Mouse (Mus musculus): ENCODE data around the gene Fau.
A peak's percentile ranks its signal among the peaks of the same experiment; 100 is the strongest.

The Fau gene

GRCm38 (mm10) chr19:6046294-6047153 is 11.1 kb upstream of the Fau start, which contains the start of gene Syvn1:
Gene Syvn1, plus strand, starts transcription at chr19:6046576.
- peak; percentile 97 for DNase-seq

DNA sequence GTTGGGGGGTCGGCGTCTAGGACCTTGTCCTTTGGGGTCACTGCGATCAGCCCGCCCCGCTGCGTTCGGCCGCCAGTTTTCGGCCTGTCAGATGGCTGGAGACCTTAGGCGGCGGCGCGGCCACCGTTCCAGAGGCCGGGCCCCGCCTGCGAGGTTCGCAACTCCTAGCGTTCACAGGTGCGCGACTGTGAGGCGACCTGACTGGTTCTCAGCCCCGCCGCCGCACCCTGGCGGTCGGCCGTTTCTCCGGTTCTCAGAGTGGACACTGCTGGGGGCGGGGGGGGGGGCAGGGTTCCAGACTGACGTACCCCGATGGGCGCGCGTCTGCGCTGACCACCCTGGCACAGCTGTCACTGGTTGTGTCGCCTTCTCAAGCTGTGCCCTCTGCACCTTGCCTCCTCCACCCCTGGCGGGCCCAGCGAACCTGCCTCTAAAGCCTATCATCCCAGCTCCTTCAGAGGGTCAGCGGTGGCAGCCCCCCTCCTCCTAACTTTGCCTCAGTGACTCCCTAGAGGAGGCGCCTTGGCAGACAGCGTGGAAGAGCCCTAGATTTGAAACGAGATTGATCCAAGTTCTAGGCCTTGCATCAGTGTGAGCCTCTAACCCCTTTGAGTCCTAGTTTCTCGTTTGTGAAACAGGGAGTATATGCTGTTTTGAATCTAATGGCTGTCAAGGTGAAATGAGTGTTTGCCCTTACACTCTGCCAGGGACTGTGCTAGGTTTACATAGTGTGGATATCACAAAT is 10.3 kb upstream of the Fau start:
- DNase-seq, result no peak

DNA sequence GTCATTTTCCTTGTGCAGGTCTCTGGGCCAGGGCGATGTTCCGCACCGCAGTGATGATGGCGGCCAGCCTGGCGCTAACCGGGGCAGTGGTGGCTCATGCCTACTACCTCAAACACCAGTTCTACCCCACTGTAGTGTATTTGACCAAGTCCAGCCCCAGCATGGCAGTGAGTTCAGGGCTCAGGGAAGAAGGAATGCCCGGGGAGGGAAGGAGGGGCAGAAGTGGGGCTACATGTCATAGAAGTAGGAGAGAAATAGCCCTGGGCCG is 9.8 kb upstream of the Fau start:
- DNase-seq, result peak; percentile 36

- peak; percentile 14 for DNase-seq
These were observed 8.8 kb upstream of the Fau start for GRCm38 (mm10) chr19:6048681-6049410.

- peak; percentile 8 for DNase-seq
These were observed 5.1 kb upstream of the Fau start for GRCm38 (mm10) chr19:6052516-6052915.

GRCm38 (mm10) chr19:6054296-6054695 is 3.3 kb upstream of the Fau start:
- peak; percentile 4 for DNase-seq

GRCm38 (mm10) chr19:6056696-6057095 is 948 bp upstream of the Fau start:
- DNase-seq, result no peak

DNA sequence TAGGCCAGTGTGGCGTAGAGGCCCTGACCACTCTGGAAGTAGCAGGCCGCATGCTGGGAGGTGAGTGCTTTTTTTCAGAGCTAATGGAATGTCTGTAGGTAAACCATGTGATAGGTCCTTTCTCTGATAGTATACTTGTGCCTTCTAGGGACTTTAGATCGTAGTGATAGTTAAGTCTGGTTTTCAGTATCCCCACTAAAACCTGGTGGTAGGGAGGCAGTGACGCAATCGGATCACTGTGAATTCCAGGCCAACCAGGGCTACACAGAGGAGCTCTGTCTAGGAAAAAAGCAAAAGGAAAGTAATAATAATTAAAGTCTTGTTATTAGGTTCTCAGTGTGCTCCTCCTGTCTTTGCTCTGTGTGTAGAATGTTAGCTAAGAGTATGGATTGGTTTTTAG is 869 bp downstream of the Fau start:
- no peak for DNase-seq

GRCm38 (mm10) chr19:6058966-6059365 is 1.3 kb downstream of the Fau start:
- DNase-seq, result peak; percentile 64

- DNase-seq, result peak; percentile 97
These were observed 3.4 kb downstream of the Fau start, which contains the start of gene Znhit2 for GRCm38 (mm10) chr19:6061021-6061533. Gene Znhit2, plus strand, starts transcription at chr19:6061192.

DNA sequence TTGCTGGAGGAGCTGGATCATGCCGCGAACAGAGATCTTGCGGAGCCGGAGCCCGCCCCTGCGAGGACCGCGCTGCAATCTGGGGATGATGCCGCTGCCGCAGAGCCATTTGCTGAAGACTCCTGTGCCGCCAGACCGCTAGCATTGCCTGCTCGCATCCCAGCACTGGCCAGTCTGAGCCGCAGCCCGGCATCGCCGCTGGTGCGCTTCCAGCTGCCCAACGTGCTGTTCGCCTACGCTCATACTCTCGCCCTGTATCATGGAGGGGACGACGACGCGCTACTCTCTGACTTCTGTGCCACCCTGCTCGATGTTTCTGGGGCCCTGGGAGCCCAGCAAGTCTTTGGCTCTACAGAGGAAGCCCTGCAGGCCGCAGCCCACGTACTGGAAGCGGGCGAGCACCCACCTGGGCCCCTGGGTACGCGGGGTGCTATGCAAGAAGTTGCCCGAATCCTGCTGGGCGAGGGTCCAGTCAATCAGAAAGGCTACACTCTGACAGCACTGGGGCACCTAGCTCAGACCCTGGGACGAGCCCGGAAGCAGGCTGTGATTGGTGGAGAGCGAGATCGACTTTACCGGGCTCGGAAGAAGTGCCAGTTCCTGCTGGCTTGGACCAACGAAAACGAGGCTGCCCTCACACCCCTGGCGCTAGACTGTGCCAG is 4.1 kb downstream of the Fau start:
- DNase-seq, result peak; percentile 58

GRCm38 (mm10) chr19:6062418-6062817 is 4.8 kb downstream of the Fau start:
- DNase-seq, result no peak

- DNase-seq, result no peak
These were observed 5.4 kb downstream of the Fau start for GRCm38 (mm10) chr19:6063081-6063480.

DNA sequence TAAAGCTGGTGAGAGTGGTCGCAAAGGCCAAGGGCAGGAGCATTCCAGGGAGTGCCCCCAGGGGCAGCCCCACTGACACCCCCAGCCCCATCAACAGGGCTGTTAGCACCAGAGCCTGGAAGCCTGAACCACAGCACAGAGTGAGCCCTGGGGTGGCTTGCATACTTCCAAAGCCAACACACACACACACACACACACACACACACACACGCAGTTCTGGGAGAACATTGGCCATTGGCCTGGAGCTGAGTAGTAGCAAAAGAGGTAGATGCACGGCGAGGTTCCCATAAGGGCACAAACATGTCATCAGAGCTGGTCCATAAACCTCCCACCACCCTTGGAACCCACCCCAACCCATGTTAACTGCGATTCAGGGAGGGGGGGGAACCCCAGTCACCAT is 8.9 kb downstream of the Fau start:
- DNase-seq, result no peak

GRCm38 (mm10) chr19:6067011-6067723 is 9.5 kb downstream of the Fau start:
- DNase-seq, result peak; percentile 87

- DNase-seq, result peak; percentile 95
These were observed 10.2 kb downstream of the Fau start, which contains the start of gene Tm7sf2 for GRCm38 (mm10) chr19:6067724-6068415. Gene Tm7sf2, minus strand, starts transcription at chr19:6068373.

DNA sequence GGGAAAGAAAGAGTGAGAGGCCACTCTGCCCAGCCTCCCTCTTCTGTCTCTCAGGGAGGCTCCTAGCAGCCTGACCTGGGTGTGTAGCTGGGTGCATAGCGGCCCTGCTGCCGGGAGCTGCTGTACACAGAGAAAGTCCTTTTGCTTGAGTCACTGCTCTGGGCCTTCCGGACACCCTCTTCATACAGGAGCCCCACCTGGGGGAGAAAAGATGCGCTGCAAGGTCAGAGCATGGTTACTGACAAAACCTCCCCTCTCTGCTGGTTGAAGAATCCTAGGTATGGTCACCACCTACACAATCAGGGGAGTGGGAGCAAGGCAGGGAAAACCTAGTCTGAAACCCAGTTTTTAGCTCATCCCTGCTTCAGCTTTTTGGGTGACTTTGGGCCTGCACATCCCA is 11.3 kb downstream of the Fau start:
- DNase-seq, result no peak

DNA sequence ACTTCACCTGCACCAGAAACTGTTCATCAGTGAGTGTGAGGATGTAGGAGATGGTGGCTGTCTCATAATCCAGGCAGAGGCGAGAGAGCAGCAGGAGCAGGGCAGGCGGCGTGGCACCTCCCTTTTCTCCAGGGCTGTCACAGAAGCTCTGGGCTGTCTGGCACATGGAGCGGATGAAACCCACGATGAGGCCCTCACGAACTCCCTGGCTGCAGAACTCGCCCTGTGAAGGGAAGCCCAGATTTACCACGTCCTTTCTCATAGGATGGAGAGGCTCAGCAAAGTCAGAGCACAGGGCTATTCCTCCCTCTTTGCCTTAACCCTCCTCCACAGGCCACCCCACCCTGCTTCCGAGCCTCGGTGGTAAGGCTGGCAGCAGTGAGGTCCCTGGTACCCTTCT is 12.2 kb downstream of the Fau start:
- no peak for DNase-seq

GRCm38 (mm10) chr19:6070571-6071250 is 13.1 kb downstream of the Fau start:
- DNase-seq, result no peak

- DNase-seq, result no peak
These were observed 13.6 kb downstream of the Fau start for GRCm38 (mm10) chr19:6071261-6071660.

DNA sequence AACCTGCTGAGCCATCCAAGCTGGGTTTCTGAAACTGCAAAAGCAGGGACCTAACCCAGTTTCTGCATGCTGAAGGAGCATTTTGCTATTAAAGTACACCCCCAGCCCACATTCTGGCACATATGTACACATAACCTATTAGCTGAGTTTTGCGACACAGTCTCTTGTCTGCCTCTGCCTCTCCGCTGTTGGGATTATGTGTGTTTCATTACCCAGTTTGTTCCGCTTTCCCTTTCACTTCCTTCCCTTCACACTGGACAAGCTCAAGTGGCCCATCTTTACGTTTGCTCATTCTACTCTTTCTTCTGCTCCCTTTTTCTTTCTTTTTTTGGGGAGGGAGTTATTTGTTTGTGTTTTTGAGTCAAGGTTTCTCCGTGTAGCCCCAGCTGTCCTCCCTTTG is 16.2 kb downstream of the Fau start:
- no peak for DNase-seq

Data from kidney, adult 9 months (tissue).